Mouse (Mus musculus) thymus, adult 2 months (tissue): Measurements from ENCODE around the gene Mrpl48.

Source experiments
- CTCF ChIP-seq: fragments of 200-500 bp; IDR thresholded peaks from 2 replicates; pipeline ENCODE4 v1.5.1; 2012; ENCODE audit warnings: mild to moderate bottlenecking, control low read depth, low read length, moderate library complexity, borderline replicate concordance; ENCODE audit not compliant: control insufficient read depth, poor library complexity, insufficient read depth; ENCODE audit errors: extremely low read depth
- POLR2A ChIP-seq: fragments of 200-500 bp; IDR thresholded peaks from 2 replicates; pipeline ENCODE4 v1.6.1; 2012; ENCODE audit warnings: mild to moderate bottlenecking, low read length, control low read depth, moderate library complexity; ENCODE audit not compliant: control insufficient read depth, poor library complexity, insufficient read depth; ENCODE audit errors: extremely low read depth

DNA sequence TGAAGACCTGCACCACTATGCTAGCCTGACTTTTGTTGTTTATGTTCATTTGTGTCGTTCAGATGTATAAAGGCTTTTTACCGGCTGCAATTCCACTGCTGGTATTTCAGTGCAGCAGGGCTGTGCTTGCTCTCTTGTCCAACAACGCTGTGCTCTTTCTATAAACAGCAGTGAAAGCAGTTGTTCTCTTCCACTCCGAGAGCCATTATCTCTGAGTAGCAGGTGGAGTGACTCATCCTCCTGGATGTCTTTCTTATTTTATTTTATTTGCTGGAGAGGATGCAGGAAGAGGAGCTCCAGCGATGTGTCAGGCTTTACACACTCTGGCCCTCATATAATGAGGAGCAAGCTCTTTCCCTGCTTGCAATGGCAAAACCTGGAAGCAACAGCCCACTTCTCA lies 7.9 kb downstream of the Mrpl48 start:
- TF ChIP-seq POLR2A (no peak), CTCF (no peak)
